Mouse (Mus musculus): ENCODE data around the gene Adamts17.
A peak's percentile ranks its signal among the peaks of the same experiment; 100 is the strongest.

Gene Adamts17

DNA sequence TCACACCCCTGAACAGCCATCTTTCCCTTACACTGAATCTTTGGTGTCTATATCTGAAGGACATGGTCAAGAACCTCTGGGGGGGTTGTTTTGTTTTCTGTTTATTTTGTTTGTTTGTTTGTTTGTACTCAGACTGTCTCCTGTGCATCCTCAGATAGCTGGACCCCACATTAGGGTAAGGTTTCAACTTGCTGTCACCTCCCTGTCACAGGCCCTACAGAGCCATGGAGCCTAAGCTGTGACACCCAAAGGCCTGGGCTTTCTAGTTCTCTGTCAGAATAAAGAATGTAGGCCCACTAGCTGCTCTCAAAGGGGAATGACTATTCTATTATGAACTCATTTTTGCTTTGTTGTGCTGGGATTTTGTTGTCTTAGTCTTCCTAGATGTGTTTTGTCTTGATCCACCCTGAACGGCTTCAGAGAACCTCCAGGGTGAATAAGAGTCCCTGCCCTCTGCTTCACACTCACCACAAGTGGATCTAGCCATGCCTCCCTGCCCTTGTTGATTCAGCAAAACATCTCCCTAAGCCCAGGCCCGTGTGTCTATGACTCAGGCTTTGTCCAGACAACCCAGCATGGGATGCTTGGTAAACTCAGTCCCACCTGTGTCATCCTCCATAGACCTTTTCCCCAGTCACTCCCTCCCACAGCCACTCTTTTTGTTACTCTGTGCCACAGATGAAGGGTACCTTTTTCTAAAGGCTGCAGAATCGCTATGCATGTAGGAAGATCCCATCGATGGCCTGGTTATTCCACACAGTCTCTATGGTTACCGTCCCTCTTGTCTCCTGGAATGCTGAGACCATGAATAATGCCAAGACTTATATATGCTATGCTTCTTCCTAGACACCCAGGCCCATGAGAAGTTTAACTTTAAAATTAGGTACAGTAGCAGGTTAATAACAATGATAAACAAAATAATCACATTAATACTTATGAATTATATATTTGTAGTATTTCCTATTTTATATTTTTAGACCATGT is 197.3 kb downstream of the Adamts17 start:
- DNase-seq, result no peak

DNA sequence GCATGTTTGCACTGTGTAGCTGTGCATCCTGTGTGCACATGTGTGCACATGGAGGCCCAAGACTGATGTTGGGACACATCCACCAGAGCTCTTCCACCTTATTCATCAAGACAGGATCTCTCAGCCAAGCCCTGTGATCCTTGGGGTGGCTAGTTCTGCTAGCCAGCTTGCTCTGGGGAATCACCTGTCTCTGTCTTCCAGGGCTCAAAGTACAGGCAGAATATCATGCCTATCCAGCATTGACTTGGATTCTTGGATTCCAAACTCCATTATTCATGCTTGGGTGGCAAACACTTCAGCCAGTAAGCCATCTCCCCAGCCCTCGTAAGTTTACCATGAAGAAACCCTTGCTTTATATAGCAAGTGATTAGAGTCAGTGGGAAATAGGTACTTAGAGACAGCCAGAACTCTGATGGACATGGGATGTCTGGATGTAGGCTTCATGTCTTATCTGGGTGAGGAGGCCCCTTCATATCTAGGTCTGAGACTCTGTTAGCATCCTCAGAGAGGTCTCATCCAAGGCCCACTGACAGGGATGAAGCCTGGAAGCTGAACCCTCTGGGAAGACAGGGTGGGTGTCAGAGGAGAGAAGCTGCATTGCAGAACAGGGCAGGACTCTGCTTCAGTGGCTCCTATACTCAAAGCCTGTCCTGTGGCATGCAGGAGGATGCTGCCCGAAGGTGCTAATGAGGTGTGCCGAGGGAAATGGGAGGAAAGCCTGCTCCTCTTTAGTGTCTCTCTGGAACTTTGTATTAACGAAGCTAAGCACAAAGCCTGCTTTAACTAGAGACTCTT is 198.4 kb downstream of the Adamts17 start:
- no peak for DNase-seq

DNA sequence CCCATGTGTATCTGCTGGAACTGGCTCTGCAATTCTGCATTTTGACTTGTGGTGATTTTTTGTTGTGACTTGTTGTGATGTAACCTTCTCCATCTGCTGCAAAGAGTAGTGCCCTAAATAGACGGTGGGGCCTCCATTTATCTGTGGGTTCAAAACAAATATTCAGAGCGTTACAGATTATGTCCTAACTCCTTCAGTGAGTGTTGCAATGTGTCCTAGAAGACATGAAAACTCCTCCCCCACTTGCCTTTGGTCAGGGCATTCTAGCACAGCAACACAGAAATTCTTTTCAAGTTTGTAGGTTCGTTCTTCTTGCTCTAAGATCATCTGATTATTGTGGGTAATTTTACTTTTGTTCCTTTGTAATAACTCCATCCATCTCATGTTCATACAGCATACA is 199.6 kb downstream of the Adamts17 start:
- no peak for DNase-seq

DNA sequence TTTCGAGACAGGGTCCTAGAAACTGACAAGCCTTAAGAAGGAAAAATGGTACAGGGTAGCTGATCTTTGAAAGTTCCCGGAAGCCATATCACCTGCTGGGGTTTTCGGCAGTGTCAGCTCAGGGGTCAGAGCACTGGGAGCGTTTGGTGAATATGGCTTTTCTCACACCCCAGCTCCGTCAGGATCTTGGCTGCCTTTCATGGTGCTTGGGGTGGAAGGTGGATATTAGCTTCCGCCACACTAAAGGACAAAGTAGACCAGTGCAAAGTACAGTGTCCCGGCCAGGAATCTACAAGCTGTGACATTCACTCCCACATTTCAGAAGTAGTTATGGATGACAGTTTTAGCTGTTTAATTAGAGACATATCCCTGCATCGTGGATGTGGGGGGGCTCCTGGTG is 200.3 kb downstream of the Adamts17 start:
- DNase-seq, result no peak

DNA sequence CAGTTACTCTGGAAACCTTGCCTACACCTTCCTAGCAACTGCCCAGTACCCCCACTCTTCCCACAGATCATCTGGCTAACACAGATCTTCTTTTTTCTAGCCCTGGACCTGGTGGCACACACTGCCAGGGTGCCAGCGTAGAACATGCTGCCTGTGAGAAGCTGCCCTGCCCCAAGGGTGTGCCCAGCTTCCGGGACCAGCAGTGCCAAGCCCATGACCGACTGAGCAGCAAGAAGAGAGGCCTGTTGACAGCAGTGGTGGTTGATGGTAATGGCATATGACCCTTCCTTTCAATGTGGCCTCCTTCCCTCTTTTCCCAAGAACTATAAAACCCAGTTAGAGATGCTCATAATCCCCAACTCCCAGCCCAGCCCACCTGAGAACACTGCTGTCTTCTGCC is 202.2 kb downstream of the Adamts17 start:
- no peak for DNase-seq

DNA sequence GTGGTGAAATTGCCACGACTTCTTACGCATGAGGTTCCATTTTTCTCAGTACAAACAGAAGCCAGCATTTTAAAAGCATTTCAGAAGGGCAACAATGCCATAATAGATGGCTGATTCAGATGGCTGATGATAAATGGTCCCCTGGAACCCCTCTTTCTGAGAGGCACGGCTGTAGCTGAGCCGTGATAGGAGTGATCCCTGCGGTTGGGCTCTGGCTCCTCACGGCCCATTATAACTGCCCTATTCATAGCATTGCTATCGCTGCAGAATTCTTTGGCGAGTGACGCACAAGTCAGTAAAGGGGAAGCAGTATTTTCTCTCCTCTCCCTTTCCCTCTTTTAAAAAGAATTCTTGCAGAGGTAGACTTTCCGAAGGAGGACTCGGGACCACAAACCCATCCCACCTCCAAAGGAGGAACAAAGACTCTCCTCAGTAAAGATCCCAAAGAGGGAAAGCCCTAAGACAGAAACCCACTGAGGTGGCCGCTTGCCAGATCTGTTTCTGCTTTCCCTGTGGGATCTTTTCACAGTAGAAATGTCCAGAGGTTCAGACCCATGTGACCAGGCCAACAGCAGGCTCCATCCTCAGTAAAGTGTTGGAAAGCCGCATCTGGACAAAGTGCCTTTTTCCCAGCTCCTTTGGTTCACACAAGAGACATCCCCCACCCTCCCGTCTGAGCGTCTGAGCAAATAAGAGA is 204.7 kb downstream of the Adamts17 start:
- no peak for DNase-seq

DNA sequence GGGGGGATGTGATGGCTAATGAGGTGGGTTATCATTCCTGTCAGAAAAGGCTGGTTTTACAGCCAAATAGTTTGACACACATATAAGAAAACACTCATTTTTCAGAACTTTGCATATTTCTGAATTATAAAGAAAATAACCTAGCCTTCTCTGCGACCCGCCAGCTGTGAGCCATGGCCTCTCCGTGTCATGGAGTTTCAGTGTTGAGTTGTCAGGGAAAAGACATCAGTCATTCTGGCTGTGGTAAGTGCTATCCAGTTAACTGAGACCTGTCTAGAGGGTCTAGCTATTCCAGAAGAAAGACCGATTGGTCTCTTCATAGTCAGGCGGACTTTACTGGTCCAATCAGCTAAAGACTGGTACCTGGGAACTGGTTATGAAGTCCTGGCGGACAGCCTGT is 205.7 kb downstream of the Adamts17 start:
- no peak for DNase-seq

DNA sequence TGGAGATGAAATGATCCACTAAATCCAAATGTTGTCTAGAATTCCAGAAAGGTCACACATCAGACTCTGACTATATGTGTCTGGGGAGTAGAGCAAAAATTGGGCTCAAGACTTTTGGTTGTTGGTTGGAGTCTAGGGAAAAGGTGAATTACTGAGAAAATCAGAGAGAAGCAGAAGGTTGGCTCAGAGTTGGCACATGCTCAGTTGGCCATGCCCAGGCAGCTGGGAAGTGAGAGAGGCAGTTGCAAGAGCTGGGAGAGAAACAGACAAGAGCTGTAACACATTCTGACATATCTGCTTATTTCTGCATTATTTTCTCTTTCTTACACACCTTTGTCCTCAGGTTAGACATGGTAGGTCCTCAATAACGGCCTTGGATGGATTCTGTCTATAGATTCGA is 209.7 kb downstream of the Adamts17 start:
- no peak for DNase-seq

DNA sequence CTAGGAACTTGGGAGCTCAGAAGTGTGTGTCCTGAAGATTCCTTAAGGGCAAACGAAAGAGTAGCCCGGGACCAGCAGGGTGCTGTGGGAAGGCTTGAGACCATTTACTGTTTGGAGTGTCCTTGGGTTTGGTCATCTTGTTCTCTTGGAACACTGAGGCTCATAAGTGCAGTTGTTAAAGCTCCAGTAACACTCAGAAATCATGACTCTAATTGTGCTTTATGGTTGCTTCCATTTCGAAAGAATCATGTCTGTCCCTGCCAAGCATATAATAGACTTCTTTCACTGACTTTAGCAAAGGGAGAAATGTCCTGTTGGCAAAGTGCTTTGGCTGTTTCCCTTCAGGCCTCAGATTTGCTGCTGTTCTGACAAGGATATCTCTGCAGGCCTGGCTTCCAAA is 210.9 kb downstream of the Adamts17 start:
- no peak for DNase-seq

DNA sequence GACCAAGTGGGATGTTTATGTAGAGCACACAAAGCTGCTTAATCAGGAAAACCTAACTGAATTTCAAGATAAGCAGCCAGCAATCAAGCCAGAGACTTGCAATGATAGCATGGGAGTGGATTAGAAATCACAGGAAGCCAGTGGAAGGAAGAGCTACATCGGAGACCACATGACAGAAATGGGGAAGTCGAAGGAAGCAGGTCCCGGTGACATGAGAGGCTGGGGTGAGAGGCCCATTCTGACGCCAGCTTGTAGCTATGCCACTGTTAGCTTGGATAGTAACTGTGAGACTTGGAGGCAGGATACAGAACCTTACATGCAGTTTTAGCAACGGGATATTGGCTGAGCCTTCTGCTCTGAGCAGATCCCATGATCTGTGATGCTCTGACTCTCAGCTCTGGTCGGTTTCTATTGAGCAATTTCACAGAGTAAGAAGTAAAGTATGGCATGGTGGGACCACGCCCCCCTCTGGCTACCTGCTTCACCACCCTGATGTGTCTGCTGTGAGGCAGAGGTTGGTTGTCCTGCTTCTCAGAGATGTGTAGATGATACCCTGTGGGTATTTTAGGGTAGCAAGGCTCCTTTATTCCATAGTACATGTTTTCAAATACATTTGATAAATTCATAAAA is 211.7 kb downstream of the Adamts17 start:
- no peak for DNase-seq

DNA sequence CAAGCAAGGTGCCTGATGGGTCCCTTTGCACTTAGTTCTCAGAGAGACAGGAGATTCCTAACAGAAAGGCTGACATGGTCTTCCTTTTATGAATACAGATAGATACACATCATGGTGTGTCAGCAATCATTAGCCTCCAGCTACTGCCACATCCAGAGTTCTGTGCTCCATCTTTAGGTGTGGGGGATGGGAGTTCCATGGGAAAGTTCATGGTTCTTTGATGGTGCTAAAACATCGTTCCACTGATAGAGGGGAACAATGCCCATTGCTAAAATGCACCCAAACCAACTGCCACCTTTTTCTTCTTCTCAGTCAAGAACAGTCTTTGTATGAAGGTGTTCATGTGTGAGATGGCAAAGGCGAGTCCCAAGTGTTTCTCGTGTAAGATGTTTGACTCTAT is 215.3 kb downstream of the Adamts17 start:
- DNase-seq, result no peak

DNA sequence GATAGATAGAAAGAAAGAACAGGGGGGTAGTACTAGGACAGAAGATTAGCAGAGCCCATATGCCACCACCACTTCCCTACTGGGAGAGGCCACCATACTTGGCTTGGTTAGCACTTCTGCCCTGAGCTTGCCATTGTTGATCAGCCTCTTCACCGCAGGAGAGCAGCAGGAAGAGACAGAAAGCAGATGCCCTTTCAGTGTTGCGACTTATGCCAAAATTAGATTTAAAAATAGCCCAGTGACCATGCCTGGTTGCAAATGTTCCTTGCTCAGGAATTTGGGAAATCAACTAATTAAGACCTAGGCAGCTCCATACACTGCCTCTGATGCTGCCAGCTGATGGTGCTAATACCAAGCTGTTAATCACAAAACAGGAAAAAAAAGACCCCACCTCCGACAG is 216.0 kb downstream of the Adamts17 start:
- peak; percentile 20 for DNase-seq

DNA sequence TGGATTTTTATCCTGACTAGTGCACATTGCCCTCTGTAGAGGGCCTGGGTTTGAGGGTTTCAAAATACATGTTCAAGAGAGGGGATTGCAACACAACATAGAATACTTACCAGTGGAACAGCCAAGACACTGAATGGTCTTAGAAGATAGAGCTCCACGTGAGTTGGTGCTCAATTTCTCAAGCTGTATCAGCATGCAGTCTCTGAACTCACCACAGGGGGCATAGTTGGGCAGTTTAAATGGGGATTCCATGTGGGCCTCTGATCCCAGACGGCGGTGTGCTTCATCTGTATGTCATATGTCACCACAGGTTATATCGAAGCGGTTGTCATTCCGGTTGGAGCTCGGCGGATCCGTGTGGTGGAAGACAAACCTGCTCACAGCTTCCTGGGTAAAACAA is 222.2 kb downstream of the Adamts17 start:
- DNase-seq, result peak; percentile 60

DNA sequence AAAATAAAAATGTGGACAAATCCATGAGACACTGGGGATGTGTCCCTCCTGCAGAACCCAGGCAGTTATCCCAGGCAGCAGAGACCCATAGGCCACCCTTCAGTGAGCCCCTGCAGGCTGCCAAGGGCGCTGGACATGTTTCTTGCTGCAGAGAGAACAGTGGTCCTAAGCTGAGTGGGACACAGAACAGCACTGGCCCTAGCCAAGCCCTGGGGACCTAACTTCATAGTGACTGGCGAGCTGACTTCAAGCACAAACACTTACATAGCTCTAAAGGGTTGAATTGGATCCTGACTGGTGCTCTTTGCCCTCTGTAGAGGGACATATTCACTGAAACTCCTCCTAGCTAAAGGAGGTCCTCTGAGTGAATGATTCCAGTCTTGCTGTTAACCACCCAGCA is 223.0 kb downstream of the Adamts17 start:
- DNase-seq, result no peak

DNA sequence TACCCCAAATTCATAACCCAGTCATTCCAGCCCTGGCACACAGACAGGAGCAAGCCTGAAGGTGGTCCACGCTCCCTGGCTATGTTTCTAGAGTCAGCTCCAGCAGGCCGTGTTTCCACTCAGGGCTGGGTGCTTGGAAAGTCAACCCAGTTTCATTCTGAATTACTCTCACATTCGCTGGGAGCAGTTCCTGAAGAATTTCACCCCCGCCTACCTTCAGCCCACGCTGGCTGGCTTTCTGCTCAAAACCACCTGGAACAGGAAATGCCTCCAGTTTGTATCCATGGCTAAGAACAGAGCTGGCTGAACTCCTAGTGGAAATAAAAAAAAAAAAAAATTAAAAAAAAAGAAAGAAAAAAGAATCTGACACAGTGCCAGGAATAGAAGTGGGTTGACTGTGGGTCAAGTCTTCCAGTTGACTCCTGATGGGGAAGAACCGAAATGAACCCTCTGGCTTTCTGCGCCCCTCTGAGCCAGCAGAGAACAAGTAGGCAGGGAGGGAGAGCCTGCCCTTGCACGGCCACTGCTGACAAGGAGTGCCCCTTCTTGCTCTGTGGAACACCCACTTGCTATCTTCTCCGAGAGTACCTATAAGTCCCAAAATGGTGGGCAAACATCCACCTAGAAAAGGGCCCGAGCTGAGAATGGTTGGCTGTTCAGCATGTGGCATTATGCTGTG is 225.2 kb downstream of the Adamts17 start:
- no peak for DNase-seq

DNA sequence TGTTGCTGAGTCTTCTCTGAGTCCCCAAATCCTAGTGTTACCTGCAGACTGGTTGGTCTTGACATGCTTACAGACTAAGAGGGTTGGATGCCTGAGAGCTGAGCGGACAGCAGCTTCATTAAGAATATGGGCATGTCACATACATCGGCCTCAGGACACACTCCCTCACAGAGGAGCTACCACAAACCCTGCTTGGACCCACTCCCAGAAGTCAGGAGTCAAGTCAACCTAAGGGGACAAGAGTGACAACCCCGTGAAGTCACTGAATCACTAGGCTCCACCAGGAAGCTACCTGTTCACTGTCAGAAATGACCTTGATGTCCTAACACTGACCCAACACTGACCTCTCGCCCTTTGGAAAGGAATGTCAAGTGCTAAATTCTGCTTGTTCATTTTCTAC is 226.1 kb downstream of the Adamts17 start:
- no peak for DNase-seq

DNA sequence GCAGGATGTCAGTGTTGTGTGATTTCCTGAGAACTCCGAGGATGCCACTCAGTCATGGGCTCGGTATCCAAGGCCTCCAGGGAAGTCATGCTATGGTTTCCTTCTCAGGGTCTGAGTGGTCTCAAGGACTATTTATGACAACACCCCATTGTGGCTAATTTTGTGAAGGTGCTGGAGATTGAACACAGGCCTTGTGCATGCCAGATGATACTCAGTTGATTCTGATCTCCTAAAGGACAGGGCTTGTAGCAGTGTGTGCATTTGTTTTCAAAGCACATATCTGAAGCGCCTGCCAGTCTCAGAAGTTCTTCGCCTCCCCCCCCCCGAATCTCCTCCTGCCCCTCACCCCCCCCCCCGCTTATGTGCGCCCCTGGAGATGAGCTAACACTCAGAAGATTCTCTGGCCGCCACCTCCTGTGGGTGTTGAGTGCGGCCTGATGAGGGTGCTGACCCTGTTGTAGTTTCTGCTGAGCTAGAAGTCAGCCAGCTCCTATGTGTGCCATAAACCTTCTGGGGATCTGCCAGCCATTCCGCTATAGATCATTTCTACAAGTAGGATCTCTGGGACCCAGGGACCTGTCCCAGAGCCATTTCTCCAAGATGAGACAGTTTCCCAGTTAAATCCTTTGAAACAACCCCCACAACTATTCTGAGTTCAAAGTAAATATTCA is 232.6 kb downstream of the Adamts17 start:
- no peak for DNase-seq

DNA sequence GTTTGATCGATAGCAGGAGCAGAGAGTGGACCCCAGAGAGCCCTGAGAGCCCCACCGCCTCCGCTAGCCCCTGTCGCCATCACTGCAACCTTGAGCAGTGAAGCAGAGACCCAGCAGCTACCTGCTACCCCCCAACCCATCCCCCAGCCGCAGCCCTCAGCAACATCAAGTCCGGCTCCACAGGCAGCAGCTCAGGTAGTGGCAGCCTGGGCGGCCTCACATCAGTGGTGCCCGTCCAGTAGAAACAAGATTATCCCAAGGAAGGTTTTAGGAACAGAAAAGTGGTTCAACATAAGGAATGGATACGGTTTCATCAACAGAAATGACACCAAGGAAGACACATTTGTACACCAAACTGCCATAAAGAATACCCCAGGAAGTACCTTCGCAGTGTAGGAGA is 243.2 kb downstream of the Adamts17 start:
- DNase-seq, result no peak

DNA sequence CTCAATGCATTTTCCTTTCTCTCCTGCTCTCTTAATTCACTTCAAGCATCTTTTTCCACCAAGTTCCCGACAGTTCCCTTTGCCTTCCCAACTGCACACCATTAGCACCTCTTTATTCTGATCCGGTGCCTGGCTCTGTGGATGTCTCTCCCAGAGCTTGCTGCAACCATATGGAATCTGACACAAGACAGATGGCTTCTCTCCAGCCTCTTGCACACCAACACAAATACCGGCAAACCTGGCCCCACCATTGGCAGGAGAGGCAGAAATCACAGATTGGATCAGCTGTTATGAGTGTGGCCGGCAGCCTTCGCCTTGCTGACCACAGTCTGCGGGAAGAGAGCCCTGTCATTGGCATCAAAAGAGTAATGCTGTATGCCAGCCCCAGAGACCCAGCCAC is 248.2 kb downstream of the Adamts17 start:
- DNase-seq, result no peak

DNA sequence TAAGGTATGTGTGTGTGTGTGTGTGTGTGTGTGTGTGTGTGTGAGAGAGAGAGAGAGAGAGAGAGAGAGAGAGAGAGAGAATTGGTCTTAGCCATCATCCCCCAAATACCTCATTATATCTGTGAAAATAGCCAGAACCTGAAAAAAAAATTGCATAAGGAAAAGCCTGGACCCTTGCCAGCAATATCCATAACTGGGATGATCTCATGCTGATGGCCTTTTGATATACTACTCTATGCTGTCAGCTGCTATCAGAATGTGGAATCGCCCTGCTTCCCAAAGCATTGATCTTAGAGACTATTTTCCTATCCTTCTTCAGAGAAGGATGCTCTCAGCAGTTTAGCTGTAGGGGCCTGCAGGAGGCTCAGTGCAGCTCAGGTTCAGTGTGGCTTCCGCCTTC is 257.6 kb downstream of the Adamts17 start:
- no peak for DNase-seq

DNA sequence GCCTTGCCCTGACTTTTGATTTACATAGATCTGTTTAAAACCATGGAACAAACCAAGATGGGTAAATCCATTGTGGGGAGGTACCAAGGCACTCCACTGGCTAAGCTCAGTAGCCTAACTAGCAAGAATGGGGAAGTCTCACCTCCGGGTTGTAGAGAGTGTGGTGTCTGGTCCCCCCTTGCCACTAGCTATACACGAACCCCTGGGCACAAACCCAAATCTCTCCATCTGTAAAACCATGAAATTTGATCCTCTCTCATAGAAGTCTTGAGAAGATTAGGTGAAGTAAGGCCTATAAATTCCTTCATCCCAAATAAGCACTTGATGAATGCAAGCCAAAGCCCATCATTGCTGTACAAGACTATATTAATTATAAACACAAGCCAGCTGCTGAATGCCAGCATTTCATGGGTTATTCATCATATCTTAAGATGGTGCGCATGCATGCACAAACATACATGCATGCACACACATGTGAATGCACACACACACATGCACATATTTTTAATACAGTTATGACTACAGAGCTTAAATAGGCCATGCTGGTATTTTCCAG is 262.0 kb downstream of the Adamts17 start:
- DNase-seq, result no peak

Measured in retina, postnatal 1 day (tissue).